In the genomic region with DNA sequence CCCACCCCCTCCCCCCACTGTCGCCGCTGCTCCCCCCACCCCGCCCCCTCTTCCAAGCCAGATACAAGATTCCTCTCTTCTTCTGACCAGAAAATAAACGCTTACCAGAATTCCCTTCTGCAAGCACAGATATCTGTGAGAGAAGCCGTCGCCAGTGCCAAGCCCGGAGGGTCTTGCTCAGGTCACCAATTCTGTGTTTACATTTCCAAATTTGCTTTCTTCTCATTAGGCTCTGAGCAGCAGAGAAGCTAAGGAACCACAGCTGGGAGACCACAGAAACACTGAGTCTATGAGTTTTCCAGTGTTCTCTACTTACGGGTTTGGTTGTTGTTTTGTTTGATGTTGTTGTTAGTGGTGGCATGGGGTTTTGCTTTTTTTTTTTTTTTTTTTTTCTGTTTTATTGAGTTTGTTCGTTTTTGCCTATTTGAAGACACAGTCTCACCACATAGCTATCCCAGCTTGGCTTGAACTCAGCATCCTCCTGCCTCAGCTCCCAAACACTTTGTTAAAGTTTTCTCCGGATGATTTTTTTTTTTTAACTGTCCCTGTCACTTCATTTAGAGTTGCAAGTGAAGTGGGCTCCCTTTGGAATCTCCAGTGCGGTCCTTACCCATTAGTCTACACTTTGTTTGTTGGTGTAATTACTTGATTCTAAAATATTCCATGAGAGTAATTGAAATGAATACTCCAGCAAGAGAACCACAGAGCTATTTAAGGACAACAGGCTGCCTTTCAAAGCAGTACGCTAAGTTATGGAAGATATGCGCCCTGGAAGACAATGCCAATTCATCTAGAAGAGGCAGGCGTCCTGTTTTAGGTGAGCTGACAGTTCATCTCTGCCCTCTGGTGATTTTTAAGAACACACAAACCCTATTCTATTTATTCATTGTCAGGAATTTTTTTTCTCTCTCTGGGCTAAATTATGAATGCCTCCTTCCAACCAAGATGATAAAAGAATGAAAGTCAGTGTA, we compare ENCODE assay signal across 15 mouse cellular contexts.
DNase-seq lines count a peak whose midpoint lies in the region; ATAC-seq and TF ChIP-seq lines count a peak whose summit lies in the region.
"Had no signal": no experiment of that assay in that cellular context is flagged by ENCODE, and none has a peak within 500 bp of the region (broad histone marks: within the 10 kb centered on the region; RNA-seq: fewer than 3 reads in every experiment).

No protein-coding gene starts in this region.

- H3K4me2 ChIP-seq in hindbrain, embryonic 16.5 days (ENCODE audit: low read length): no peak overlapping the region
- H3K4me2 ChIP-seq in lung, embryonic 14.5 days: no peak overlapping the region
- H3K4me2 ChIP-seq in forebrain, embryonic 16.5 days (ENCODE audit: low read length): no peak overlapping the region
- H3K4me2 ChIP-seq: midbrain, embryonic 12.5 days had no signal

- H3K9me3 ChIP-seq in hindbrain, embryonic 10.5 days: 0 out of 2 replicates have a peak, but pooled peaks cover 3% of the 10 kb centered on the region
- no peaks in the 10 kb centered on the region for H3K9me3 ChIP-seq in hindbrain, embryonic 16.5 days (ENCODE audit: control insufficient read depth, low read length)
- H3K9me3 ChIP-seq in lung, embryonic 14.5 days (ENCODE audit: low read depth, low read length): no peaks in the 10 kb centered on the region
- no peaks in the 10 kb centered on the region for H3K9me3 ChIP-seq in embryonic facial prominence, embryonic 10.5 days
- H3K9me3 ChIP-seq in forebrain, embryonic 16.5 days (ENCODE audit: control insufficient read depth, low read length): no peaks in the 10 kb centered on the region
- H3K9me3 ChIP-seq: midbrain, embryonic 12.5 days had no signal

- no peak for ATAC-seq in hindbrain, embryonic 16.5 days
- peak; percentile 52 for ATAC-seq in lung, embryonic 14.5 days (ENCODE audit: insufficient read depth)
- ATAC-seq in forebrain, embryonic 16.5 days: no peak
- ATAC-seq: forebrain, embryonic 14.5 days; liver, postnatal 0 days had no signal

- no peak for DNase-seq in hindbrain, embryonic 10.5 days (ENCODE audit: low spot score)
- DNase-seq in lung, embryonic 14.5 days: peak; percentile 83
- no peak for DNase-seq in lung, postnatal 25 days (ENCODE audit: low spot score)
- peak; percentile 42 for DNase-seq in embryonic facial prominence, embryonic 10.5 days (ENCODE audit: low spot score)
- DNase-seq in lung, postnatal 4 days: peak; percentile 25 to 85
- no peak for DNase-seq in thymus, postnatal 10 days (ENCODE audit: low spot score in 2 of 2)
- DNase-seq: cerebellum, adult 11-12 months; kidney, postnatal 25 days; liver, postnatal 0 days; right cerebral cortex, adult 18-20 months had no signal

- no peaks in the 10 kb centered on the region for H3K36me3 ChIP-seq in hindbrain, embryonic 10.5 days
- H3K36me3 ChIP-seq in hindbrain, embryonic 16.5 days (ENCODE audit: control insufficient read depth, insufficient read depth, low read length): no peaks in the 10 kb centered on the region
- no peaks in the 10 kb centered on the region for H3K36me3 ChIP-seq in lung, embryonic 14.5 days (ENCODE audit: insufficient read depth)
- no peaks in the 10 kb centered on the region for H3K36me3 ChIP-seq in embryonic facial prominence, embryonic 10.5 days (replicated peaks)
- H3K36me3 ChIP-seq in forebrain, embryonic 16.5 days (ENCODE audit: control insufficient read depth, insufficient read depth): no peaks in the 10 kb centered on the region
- H3K36me3 ChIP-seq: midbrain, embryonic 12.5 days had no signal

- H3K27me3 ChIP-seq in hindbrain, embryonic 10.5 days (ENCODE audit: insufficient read depth, poor library complexity, severe bottlenecking): no peaks in the 10 kb centered on the region
- H3K27me3 ChIP-seq in hindbrain, embryonic 16.5 days (replicated peaks; ENCODE audit: control insufficient read depth, insufficient read depth, low read length): no peaks in the 10 kb centered on the region
- H3K27me3 ChIP-seq in lung, embryonic 14.5 days (ENCODE audit: insufficient read depth, low read length): no peaks in the 10 kb centered on the region
- H3K27me3 ChIP-seq in embryonic facial prominence, embryonic 10.5 days (replicated peaks; ENCODE audit: low read depth, poor library complexity, severe bottlenecking): no peaks in the 10 kb centered on the region
- H3K27me3 ChIP-seq in forebrain, embryonic 16.5 days (replicated peaks; ENCODE audit: control insufficient read depth, insufficient read depth, low read length): no peaks in the 10 kb centered on the region
- H3K27me3 ChIP-seq: midbrain, embryonic 12.5 days had no signal

- no peak overlapping the region for H3K4me3 ChIP-seq in hindbrain, embryonic 10.5 days
- H3K4me3 ChIP-seq in hindbrain, embryonic 16.5 days (ENCODE audit: low read length): no peak overlapping the region
- no peak overlapping the region for H3K4me3 ChIP-seq in lung, embryonic 14.5 days (ENCODE audit: low read depth, low read length)
- H3K4me3 ChIP-seq in embryonic facial prominence, embryonic 10.5 days: no peak overlapping the region
- no peak overlapping the region for H3K4me3 ChIP-seq in forebrain, embryonic 16.5 days (replicated peaks; ENCODE audit: low read length)
- H3K4me3 ChIP-seq: midbrain, embryonic 12.5 days; myocyte had no signal

- 55% methylated on average over 14 of the region's 14 CpGs for WGBS in hindbrain, embryonic 10.5 days
- 62% methylated on average over 11 of the region's 14 CpGs for WGBS in hindbrain, embryonic 16.5 days
- 27% methylated on average over 14 of the region's 14 CpGs for WGBS in lung, embryonic 14.5 days
- WGBS in embryonic facial prominence, embryonic 10.5 days: 45% methylated on average over 14 of the region's 14 CpGs
- 69% methylated on average over 14 of the region's 14 CpGs for WGBS in forebrain, embryonic 16.5 days

- TF ChIP-seq CTCF in lung, embryonic 14.5 days (IDR thresholded peaks at IDR 0.05; ENCODE audit: low read depth): no peak

- H3K9ac ChIP-seq in hindbrain, embryonic 16.5 days (ENCODE audit: low read depth, low read length): no peak overlapping the region
- H3K9ac ChIP-seq in lung, embryonic 14.5 days: no peak overlapping the region
- no peak overlapping the region for H3K9ac ChIP-seq in forebrain, embryonic 16.5 days (replicated peaks; ENCODE audit: low read depth, low read length)
- H3K9ac ChIP-seq: liver, postnatal 0 days; midbrain, embryonic 12.5 days had no signal

- peak overlapping the region; percentile 50; the same call in 1 of the 2 replicates for H3K27ac ChIP-seq in hindbrain, embryonic 10.5 days
- no peak overlapping the region for H3K27ac ChIP-seq in hindbrain, embryonic 16.5 days (ENCODE audit: low read depth, low read length)
- peak overlapping the region; percentile 40; the same call in 1 of the 2 replicates for H3K27ac ChIP-seq in lung, embryonic 14.5 days (ENCODE audit: low read depth)
- H3K27ac ChIP-seq in embryonic facial prominence, embryonic 10.5 days (replicated peaks): peak overlapping the region; percentile 70
- no peak overlapping the region for H3K27ac ChIP-seq in forebrain, embryonic 16.5 days (ENCODE audit: low read length)
- H3K27ac ChIP-seq: midbrain, embryonic 12.5 days had no signal

- peaks cover 34% of the 10 kb centered on the region for H3K4me1 ChIP-seq in hindbrain, embryonic 10.5 days (replicated peaks)
- no peaks in the 10 kb centered on the region for H3K4me1 ChIP-seq in hindbrain, embryonic 16.5 days (ENCODE audit: control insufficient read depth, insufficient read depth, low read depth, low read length)
- no peaks in the 10 kb centered on the region for H3K4me1 ChIP-seq in lung, embryonic 14.5 days (ENCODE audit: insufficient read depth)
- peaks cover 43% of the 10 kb centered on the region for H3K4me1 ChIP-seq in embryonic facial prominence, embryonic 10.5 days
- no peaks in the 10 kb centered on the region for H3K4me1 ChIP-seq in forebrain, embryonic 16.5 days (replicated peaks; ENCODE audit: control insufficient read depth, insufficient read depth, low read length)
- H3K4me1 ChIP-seq: midbrain, embryonic 12.5 days had no signal

Comparison
In these comparisons a context has a peak if more than half of its experiments do, and no peak if none do; other contexts are left out.
1. DNase-seq: peak in lung, embryonic 14.5 days (single experiment), embryonic facial prominence, embryonic 10.5 days (single experiment) and lung, postnatal 4 days (2 of 2); none in hindbrain, embryonic 10.5 days (single experiment), lung, postnatal 25 days (single experiment) and thymus, postnatal 10 days (0 of 2).
2. H3K27ac ChIP-seq: peak in hindbrain, embryonic 10.5 days (single experiment), lung, embryonic 14.5 days (single experiment) and embryonic facial prominence, embryonic 10.5 days (single experiment); none in hindbrain, embryonic 16.5 days (single experiment) and forebrain, embryonic 16.5 days (single experiment).